Mouse (Mus musculus): ENCODE measurements at regions not wholly inside any gene's neighbourhood (a gene's known extent, or its start where the extent isn't known, plus 50 kb on each side); places are given as distances from the start of the nearest gene placed in this dataset.
A peak's percentile ranks its signal among the peaks of the same experiment; 100 is the strongest.
"Not testable (repeated sequence)": the region's sequence is repeated elsewhere in the genome, so short reads cannot be mapped to it uniquely, and the experiment has no call there.

DNA sequence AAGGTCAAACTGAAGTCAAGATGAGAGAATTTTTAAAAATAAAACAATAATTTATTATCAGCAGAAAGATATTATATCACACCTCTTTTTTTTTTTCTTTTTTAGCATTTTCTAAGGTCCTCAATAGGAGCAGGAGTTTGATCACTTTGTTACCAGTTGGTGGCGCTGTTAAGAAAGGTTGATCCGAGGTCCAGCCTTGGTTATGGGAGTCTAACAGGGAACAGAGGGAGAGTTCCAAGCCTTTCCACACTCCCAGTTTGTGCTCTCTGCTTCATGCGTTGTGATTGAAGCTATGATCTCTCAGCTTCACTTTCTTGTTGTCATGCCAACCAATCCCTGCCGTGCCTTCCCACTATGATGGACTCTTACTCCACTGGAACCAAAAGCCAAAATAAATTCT is 83.8 kb downstream of the Fam174a start:
- DNase-seq (ENCODE audit: low spot score in 2 of 2): no peak

- no peak for DNase-seq (ENCODE audit: low spot score in 2 of 2)
Observed at GRCm38 (mm10) chr1:95399764-95400163, 86.3 kb downstream of the Fam174a start.

DNA sequence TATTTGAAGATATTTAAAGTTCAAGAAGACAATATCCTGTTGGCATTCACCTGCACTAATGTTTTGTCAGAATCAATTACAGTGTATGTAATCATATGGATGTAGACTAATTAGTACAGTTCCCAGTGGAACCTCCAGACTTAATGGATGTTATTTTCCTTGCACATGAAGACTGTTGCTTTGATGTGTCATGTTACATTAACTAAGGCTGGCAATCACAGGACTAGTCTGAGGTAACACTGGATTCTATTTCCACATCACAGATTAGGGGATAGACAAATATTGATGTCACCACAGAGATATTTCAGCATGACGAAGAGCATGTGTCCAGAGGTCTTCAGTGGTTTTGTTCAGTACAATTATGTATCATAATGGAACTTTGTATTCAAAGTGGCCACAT is 108.8 kb downstream of the Fam174a start:
- no peak for DNase-seq (ENCODE audit: low spot score in 2 of 2)

DNA sequence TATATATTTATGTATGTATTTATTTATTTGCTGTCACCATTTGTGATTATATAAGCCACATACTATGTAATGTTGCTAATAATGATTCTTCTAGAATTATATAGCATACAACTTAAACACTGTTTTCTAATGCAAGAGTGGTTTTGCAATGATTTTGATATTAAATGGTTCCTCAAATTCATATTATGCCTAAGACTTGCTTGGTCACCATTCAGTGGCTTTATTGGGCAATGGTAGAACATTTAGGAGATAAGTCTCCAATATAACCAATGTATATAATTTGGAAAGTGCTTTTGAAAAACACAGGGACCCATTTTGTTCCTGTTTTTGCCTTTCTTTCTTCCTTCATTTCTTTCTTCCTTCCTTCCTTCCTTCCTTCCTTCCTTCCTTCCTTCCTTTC is 112.0 kb downstream of the Fam174a start:
- no peak for DNase-seq (ENCODE audit: low spot score in 2 of 2)

- no peak for DNase-seq (ENCODE audit: low spot score in 2 of 2)
Observed at GRCm38 (mm10) chr1:95437155-95437554, 123.7 kb downstream of the Fam174a start.

DNA sequence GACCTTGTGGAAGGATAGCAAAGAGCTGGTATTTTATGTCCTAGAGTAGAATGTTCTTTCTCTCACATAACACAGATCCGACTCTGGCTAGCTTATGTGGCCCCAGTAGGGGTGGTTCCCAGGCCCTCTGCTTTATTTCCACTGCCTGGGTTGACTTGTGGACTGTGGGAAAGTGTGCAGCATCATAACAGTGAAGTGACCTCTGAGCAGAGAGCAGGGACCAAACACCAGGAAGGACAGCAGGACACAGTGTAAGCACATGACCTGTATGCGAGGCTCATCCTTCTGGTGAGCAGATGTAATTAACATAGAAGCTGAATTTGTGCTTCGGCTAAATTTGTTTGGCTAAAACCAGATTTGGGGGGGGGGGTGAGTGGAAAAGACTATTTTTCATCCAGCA is 132.1 kb downstream of the Fam174a start:
- no peak for DNase-seq (ENCODE audit: low spot score in 2 of 2)

- no peak for DNase-seq (ENCODE audit: low spot score in 2 of 2)
Observed at GRCm38 (mm10) chr1:95448962-95449558, 135.6 kb downstream of the Fam174a start.

DNA sequence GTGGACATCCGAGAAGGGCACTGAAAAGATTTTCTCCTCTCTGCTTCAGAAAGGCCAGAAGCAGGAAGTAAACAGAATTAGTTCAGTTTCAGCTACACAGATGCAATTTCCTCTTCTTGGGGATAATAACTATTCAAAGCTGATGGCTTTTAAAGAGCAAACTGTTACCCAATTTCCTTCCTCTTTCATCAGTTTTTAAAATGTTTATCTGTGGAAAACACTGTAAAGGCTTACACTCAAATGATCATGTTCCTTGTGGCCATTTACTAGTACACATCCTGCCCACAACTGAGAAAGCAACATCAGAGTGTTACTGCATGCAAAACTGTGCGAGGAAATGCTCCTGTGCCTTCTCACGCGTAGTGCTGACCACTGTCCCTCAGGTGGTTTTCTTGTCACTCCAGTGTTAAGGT is 137.5 kb downstream of the Fam174a start:
- DNase-seq (ENCODE audit: low spot score in 2 of 2): no peak

- peak; percentile 47 to 53 for DNase-seq (ENCODE audit: low spot score in 2 of 2)
Observed at GRCm38 (mm10) chr1:95451755-95452154, 138.3 kb downstream of the Fam174a start.

DNA sequence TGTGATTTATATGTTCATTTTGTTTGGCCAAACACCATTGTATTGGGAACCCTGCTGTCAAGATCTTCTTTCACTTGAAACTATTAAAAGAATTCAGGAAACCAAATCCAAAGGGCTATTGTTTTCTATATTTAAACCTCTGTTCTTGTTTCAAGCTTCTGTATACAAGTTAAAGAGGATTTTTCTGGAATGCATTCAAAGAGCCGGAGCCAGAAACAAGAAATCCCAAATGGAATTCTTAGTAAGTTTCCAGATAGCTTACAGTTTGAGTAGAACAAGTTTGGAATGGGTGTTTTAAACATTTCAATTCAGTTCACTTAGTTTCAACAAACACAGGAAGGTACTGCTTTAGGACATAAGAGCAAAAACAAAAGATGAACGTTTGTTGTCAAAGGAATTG is 140.8 kb downstream of the Fam174a start:
- no peak for DNase-seq (ENCODE audit: low spot score in 2 of 2)

GRCm38 (mm10) chr1:95459355-95459754 is 145.9 kb downstream of the Fam174a start:
- DNase-seq (ENCODE audit: low spot score in 2 of 2): no peak

- no peak for DNase-seq (ENCODE audit: low spot score in 2 of 2)
Observed at GRCm38 (mm10) chr1:95468095-95468494, 154.7 kb downstream of the Fam174a start.

DNA sequence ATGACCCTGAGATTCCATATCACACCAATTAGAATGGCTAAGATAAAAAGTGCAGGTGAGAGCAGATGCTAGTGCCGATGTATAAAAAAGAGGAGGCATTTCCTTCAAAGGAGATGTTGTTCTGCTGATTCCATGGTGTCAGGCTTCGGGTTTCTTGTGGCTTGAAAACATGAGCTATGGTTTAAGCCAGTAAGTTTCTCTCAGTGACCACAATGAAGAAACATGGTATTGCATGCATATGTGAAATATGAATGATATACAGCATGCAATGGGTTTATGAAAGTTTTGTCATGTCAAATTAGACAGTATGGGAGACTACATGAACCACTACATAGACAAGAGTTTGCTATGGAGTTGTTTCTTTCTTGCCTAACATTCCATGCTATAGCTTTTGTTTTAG is 155.3 kb downstream of the Fam174a start:
- DNase-seq (ENCODE audit: low spot score in 2 of 2): no peak

DNA sequence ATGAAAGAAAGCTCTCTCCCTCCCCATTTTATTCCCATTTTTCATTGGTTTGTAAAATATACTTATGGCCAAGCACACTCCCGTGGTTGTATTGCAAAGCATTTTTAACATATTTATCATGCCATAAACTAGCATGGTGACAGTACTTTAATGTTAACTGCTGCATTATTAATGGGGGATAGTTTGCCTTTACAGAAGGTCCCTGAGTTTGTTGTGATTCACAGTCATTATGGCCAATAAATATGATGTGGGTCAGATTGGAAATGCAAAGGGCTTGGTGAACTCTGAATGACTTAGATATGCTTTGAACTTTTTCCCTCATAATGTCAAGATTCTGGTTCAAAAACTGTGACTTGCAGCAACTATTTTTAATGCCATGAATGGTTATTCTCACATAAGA is 157.1 kb downstream of the Fam174a start:
- DNase-seq (ENCODE audit: low spot score in 2 of 2): no peak

DNA sequence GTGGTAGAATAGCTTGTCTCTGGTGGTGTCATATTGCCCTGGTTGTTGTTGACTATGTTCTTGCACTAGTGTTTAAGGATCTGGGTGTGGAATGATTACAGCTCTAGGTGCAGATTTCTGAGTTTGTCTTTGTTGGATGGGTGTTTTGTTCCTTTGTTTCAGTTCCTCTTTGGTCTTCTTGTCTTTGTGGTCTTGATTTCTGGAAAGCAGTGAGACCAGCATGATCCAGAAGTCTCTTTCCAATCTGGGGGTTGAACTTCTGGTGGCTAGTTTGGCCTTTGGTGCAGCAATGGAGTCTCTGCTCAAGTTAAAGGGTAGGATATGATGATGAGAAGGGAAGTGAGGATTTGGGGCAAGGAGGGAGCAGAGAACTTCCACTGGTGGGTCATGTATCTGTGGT is 174.4 kb downstream of the St8sia4 start:
- no peak for DNase-seq (ENCODE audit: low spot score in 2 of 2)

DNA sequence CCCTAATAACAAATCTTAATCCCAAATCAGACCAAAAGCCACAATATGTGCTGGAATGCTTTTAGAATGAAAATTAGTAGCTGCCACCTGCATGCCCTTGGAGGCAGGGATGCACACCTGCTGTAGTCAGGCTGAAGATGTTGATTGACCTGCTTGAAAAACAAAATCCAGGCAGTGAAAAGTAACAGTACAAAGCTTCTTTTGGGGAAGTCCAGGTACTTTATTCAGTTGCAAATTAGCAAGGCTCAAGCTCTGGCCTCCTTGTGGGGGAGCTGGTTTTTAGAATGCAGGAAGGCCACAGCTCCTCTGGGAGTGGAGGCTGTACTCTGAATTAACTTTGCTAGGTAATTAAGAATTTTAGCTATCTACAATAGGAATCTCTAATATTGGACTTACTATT is 166.7 kb downstream of the St8sia4 start:
- not testable (repeated sequence) for DNase-seq (ENCODE audit: low spot score in 2 of 2)

DNA sequence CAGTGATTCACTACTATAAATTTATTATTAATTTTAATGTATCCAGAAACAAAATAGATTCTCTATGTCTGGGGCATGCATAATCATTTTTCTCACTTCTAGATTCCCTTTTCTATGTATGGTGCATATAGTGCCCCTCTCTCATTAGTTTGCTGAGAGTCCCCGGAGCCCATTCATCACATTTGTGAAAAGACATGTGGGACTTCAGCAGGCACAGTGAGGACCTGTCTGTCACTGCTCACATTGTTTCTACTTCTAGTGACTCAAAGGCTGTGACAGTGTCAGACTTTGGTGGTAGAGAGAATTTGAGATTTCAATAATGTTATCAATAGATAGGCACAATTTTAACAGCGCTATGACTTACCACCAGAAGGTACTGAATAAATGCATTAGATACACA is 158.7 kb downstream of the St8sia4 start:
- DNase-seq (ENCODE audit: low spot score in 2 of 2): no peak

DNA sequence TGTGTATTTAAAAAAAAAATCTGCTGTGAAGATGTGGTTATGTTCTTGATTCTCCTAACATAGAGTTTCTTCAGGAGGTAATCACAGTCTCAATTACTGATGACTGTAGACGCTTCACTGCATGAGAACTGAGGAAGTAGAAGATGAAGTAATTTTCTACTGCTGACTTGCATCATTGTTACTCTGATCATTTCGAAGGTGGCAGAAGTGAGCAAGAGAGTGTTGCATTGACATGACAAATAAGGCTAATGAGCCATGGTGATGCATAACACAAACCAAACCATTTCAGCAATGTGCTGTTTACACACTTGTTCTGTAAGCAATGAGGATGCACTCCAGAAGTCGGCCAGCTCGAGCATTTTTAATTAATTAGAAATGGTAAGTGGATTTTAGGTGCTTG is 138.6 kb downstream of the St8sia4 start:
- DNase-seq (ENCODE audit: low spot score in 2 of 2): no peak

DNA sequence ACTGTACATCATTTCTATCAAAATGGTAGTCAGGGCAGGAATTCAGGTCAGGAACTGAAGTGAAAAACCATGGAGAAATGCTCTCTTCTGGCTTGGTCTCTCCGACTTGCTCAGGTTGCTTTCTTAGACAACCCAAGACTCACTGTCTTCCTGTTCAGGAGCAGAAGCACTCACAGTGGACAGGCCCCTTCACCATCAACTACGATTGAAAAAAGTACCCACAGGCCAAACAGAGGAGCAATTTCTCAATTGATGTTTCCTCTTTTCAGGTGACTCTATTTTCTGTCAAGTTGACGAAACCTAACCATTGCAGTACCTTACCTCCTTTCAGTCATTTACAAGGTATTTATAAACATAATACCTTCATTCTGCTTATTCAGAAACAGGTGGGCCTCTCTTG is 136.4 kb downstream of the St8sia4 start:
- DNase-seq (ENCODE audit: low spot score in 2 of 2): no peak

All from layer of hippocampus, adult 8-10 months (tissue).